In the genomic region with DNA sequence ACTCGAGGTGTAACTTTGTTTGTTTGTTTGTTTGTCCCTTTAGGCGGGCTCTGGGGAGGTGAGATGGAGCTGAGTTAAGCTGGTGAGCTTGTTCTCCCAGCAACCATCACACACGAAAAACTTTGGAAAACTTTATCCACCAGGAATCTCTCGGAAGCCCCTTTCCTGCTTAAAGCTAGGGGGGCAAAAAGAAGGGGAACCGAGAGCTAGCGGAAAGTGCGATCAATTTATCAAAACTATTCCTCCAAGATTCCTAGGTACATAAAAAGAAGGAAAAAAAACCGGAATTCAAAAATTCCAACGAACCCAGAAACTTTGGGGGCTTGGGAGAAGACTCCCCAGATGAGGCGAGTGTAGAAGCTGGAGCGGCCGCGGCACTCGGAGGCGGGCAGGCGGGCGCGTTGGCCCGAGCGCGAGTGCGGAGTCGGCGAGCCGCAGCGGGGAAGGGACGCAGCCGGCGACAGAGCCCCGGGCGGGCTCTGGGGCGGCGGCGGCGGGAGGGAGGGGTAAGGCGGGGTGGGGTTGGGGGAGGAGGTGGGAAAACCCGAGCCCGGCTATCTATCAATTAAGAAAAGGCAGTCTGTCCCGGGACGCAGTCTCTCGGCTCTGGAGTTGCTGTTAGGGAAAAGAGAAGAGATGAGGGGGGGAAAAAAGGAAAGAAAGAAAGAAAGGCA, we compare ENCODE assay signal across 8 mouse cellular contexts. TPM values are rescaled to one million over a fixed set of nuclear protein-coding genes. Genes with fewer than 3 reads are reported as not detected.
A peak's percentile ranks its signal among the peaks of the same experiment; 100 is the strongest.
DNase-seq lines count a peak whose midpoint lies in the region; ATAC-seq and TF ChIP-seq lines count a peak whose summit lies in the region.

No protein-coding gene starts in this region.

- peaks cover 68% of the 10 kb centered on the region for H3K27me3 ChIP-seq in heart, embryonic 11.5 days (ENCODE audit: control insufficient read depth, insufficient read depth, low read length)
- H3K27me3 ChIP-seq in midbrain, postnatal 0 days (ENCODE audit: insufficient read depth, low read length): peaks cover 61% of the 10 kb centered on the region

- ATAC-seq in heart, embryonic 11.5 days (replicated peaks; ENCODE audit: insufficient number of reproducible peaks, low FRiP score, low TSS enrichment): no peak
- ATAC-seq in midbrain, postnatal 0 days (ENCODE audit: low FRiP score): no peak

- under 1% methylated on average over 39 of the region's 41 CpGs for WGBS in heart, embryonic 11.5 days (ENCODE audit: insufficient replicate concordance)
- WGBS in midbrain, postnatal 0 days: under 1% methylated on average over 41 of the region's 41 CpGs

- no peak overlapping the region for H3K27ac ChIP-seq in heart, embryonic 11.5 days (ENCODE audit: low read depth, low read length)
- H3K27ac ChIP-seq in midbrain, postnatal 0 days (ENCODE audit: low read depth, low read length): no peak overlapping the region

- H3K36me3 ChIP-seq in heart, embryonic 11.5 days (ENCODE audit: control insufficient read depth, insufficient read depth, low read length): no peaks in the 10 kb centered on the region
- H3K36me3 ChIP-seq in midbrain, postnatal 0 days (ENCODE audit: insufficient read depth, low read length): no peaks in the 10 kb centered on the region

- DNase-seq in heart, adult 18-20 months: peak; percentile 23 to 49
- DNase-seq in heart, adult 9 months (ENCODE audit: low spot score in 2 of 2): no peak
- DNase-seq in NIH3T3 (ENCODE audit: low read depth): peak; percentile 51
- peak; percentile 55 for DNase-seq in kidney, postnatal 10 days
- DNase-seq in midbrain, postnatal 0 days (ENCODE audit: low spot score): no peak
- DNase-seq in right cerebral cortex, postnatal 36 days (ENCODE audit: low spot score in 2 of 2): no peak
- no peak for DNase-seq in right cerebral cortex, postnatal 14 days

- H3K4me3 ChIP-seq in heart, embryonic 11.5 days (ENCODE audit: low read depth, low read length): peak overlapping the region; percentile 47
- peak overlapping the region; percentile 40 for H3K4me3 ChIP-seq in midbrain, postnatal 0 days (ENCODE audit: low read depth, low read length)

- peaks cover 33% of the 10 kb centered on the region for H3K4me1 ChIP-seq in heart, embryonic 11.5 days (ENCODE audit: control insufficient read depth, insufficient read depth, low read length)
- H3K4me1 ChIP-seq in midbrain, postnatal 0 days (ENCODE audit: insufficient read depth, low read length): peaks cover 24% of the 10 kb centered on the region

- TF ChIP-seq CTCF in midbrain, postnatal 0 days (IDR thresholded peaks at IDR 0.05): no peak

- H3K9me3 ChIP-seq in heart, embryonic 11.5 days (replicated peaks; ENCODE audit: control insufficient read depth, low read length): no peaks in the 10 kb centered on the region
- no peaks in the 10 kb centered on the region for H3K9me3 ChIP-seq in midbrain, postnatal 0 days (ENCODE audit: low read length)

- 0 out of 2 replicates have a peak overlapping the region, but pooled peaks have one; percentile 39 for H3K9ac ChIP-seq in heart, embryonic 11.5 days (ENCODE audit: low read depth, low read length)
- no peak overlapping the region for H3K9ac ChIP-seq in midbrain, postnatal 0 days (replicated peaks; ENCODE audit: low read length, poor library complexity, severe bottlenecking)

- H3K4me2 ChIP-seq in heart, embryonic 11.5 days: peak overlapping the region; percentile 94
- H3K4me2 ChIP-seq in midbrain, postnatal 0 days (ENCODE audit: low read depth, low read length, poor library complexity, severe bottlenecking): peak overlapping the region; percentile 74

RNA-seq across cellular contexts. Expression of a gene that starts 5.3 kb away (rescaled TPM):
- 1 to 10 TPM; 2.7 to 3.8 TPM for total RNA-seq in heart, adult 18-20 months (2021)
- 1.3 and 1.7 TPM in 2 replicates for polyA plus RNA-seq in heart, embryonic 11.5 days (2014; fragmentation: Nextera tagmentation; extraction: Ambion mirVana)
- total RNA-seq in midbrain, postnatal 0 days (2014; rRNA removed): 19.7 and 36.7 TPM in 2 replicates
- polyA plus RNA-seq in midbrain, postnatal 0 days (2015; fragmentation: Nextera tagmentation; extraction: Ambion mirVana): 6.4 and 6.7 TPM in 2 replicates

Comparison
In these comparisons a context has a peak if more than half of its experiments do, and no peak if none do; other contexts are left out.
1. DNase-seq: peak in heart, adult 18-20 months (2 of 2), NIH3T3 (single experiment) and kidney, postnatal 10 days (single experiment); none in heart, adult 9 months (0 of 2), midbrain, postnatal 0 days (single experiment), right cerebral cortex, postnatal 36 days (0 of 2) and right cerebral cortex, postnatal 14 days (single experiment).